Mouse (Mus musculus) left cerebral cortex, adult 2 months (tissue): ENCODE results near the gene Fem1b. TPM values are rescaled to one million over a fixed set of nuclear protein-coding genes. Genes with fewer than 3 reads are reported as not detected.

Experiments
- DNase-seq, 2 experiments: peaks; one replicate each; pipeline ENCODE4 v3.0.0; 2021 to 2022; ENCODE audit warnings: low spot score in 2 of 2, mixed read lengths in 1 of 2; ENCODE audit errors: extremely low spot score in 1 of 2
- H3K27ac ChIP-seq: fragments of 200-600 bp; 2 replicates; pipeline ENCODE4 v1.8.1; 2022
- H3K4me3 ChIP-seq: fragments of 200-600 bp; 2 replicates; pipeline ENCODE4 v1.8.1; 2022
- CTCF ChIP-seq: fragments of 200-600 bp; IDR thresholded peaks from 2 replicates; pipeline ENCODE4 v1.8.1; 2022; ENCODE audit warnings: antibody characterized with exemption, mild to moderate bottlenecking, moderate library complexity
- intact Hi-C: fragments of 180-260 bp; cut with DNase I; formaldehyde crosslinking; loops from one replicate; pipeline ENCODE4 v1.15.1; 2025
- total RNA-seq, 2 experiments: library from RNA; stranded (reverse); gene quantifications; 2 replicates each; pipeline ENCODE4 v1.2.3; 2021

Gene Fem1b
- total RNA-seq, 2 experiments from 2014 or later, result 104 to 107 TPM

DNA sequence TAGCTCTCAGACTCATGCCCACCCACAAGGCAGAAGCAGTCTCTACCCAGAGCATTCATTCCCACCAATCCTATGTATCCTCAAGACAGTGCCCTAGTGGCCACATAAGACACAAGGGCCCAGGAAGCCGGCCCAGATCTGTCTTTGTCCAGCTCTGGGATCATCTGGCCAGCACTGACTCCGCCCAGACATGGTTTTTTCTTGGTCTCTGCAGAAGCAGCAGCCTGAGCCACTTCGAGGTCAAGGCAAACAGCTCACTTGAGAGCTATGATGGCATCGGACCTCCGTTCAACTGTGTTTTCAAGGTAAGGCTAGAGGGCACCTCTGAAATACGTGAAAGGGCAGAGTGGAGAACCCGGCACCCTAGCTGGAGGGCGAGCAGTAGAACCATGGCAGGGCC, 39.0 kb downstream of the Fem1b start:
- no peak overlapping the region for H3K27ac ChIP-seq

DNA sequence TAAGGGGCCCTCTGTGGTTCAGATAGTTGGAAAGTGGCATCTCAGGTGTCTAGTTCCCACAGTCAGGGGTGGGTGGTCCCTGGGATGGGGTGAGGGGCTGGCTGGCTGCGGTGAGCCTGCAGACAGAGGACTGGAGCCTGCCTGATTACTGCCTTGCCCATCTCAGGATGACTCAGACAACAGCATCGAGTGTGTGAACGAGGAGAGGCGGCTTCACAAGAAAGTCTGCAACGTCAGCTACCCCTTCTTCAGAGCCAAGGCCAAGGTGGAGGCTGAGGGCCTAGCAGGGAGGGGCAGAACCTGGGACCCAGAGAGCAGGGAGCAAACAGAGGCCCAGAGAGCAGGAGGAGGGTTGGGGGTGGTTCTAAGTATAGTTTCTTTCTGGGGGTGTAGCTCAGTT, 43.4 kb downstream of the Fem1b start:
- no peak overlapping the region for H3K27ac ChIP-seq
- TF ChIP-seq CTCF, result no peak
- DNase-seq, result no peak
- no peak overlapping the region for H3K4me3 ChIP-seq
- intact Hi-C loops, result no loop called here

More for the DNA sequence above, 39.0 kb downstream of the Fem1b start:
- no peak for DNase-seq
- no peak overlapping the region for H3K4me3 ChIP-seq
- TF ChIP-seq CTCF, result no peak
- intact Hi-C loops, result loop anchor here (10.0 kb wide), 1 partner anchor 298 kb away; no protein-coding TSS in a partner anchor

DNA sequence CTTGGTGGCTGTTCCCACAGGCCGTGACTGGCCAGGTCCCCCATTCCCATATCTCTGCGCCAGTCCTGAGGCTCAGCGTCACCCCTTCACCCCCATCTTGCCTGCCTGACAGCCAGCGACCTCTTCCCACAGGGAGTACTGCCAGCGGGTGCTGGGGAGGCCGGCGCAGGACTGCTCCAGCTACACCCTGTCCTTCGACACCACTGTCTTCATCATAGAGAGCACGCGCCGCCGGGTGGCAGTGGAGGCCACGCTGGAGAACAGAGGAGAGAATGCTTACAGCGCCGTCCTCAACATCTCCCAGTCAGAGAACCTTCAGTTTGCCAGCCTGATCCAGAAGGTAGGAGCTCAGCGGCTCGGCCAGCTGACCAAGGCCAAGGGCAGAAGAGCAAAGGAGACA, 44.3 kb downstream of the Fem1b start:
- intact Hi-C loops, result no loop called here
- no peak for DNase-seq
- no peak; the same call in 1 of the 2 replicates for TF ChIP-seq CTCF
- H3K27ac ChIP-seq, result no peak overlapping the region
- no peak overlapping the region for H3K4me3 ChIP-seq

DNA sequence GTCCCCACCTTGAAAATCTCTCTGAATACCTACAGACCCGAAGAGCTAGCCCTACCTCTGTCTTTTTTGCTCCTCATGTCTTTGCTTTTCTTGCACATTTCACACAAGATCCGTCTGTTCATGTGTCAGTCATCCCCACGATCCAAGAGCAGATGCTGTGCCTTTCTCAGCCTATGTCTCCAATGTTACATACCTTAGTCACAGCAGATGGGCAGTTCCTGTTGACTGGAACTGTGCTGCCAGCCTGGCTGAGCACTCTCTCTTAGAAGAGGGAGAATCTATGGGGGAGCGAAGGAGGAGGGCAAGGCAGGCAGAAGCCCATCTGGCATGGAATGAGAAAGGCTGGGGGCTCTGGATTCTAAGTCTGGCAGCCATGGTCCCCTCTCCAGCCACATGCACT, 46.4 kb downstream of the Fem1b start:
- Histone ChIP-seq H3K4me3 (no peak overlapping the region), H3K27ac (peak overlapping the region; percentile 69)
- intact Hi-C loops, result no loop called here
- no peak for DNase-seq
- TF ChIP-seq CTCF, result no peak

DNA sequence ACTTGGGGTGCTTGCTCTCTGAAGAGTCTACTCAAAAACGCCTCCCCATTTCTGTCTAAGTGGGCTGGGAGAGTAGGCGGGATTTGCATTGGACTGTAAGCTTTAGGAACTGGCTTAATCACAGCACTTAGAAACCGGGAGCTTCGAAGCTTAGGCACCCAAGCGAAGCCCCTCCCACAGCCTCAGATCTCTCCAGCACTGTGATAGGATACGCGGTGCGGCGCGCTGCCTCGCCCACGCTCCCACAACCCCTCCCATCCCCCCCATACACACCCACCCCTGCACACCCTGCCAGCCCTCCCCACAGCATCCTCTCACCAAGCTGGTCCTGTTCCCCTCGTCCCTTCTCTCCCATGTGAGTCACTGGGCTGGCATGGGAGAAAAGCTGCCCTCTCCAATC, 48.3 kb downstream of the Fem1b start:
- Histone ChIP-seq H3K4me3 (no peak overlapping the region), H3K27ac (no peak overlapping the region)
- peak in 1 of 2 experiments; percentile 57 for DNase-seq
- TF ChIP-seq CTCF, result no peak
- intact Hi-C loops, result no loop called here

DNA sequence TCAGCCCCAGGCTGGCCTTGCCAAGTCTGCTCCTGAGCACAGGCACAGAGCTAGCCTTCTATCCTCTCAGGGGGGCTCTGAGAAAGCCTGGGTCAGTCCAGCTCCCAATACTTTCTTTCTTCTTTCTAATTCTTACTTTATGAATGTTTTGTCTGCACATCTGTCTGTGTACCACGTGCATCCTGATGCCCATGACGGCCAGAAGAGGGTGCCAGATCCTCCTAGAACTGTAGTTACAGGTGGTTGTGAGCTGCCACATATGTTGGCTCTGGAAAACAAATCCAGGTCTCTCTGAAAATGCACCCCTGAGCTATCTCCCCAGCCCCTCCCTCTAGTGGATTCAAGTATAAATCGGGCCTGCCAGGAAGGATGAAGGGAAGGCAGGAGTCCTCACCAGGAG, 52.1 kb downstream of the Fem1b start:
- DNase-seq, result no peak
- H3K27ac ChIP-seq, result peak overlapping the region; percentile 69
- intact Hi-C loops, result loop anchor here (2.0 to 5.0 kb wide), 2 partner anchors 23 to 127 kb away; no protein-coding TSS in a partner anchor
- peak; percentile 36 for TF ChIP-seq CTCF
- no peak overlapping the region for H3K4me3 ChIP-seq

DNA sequence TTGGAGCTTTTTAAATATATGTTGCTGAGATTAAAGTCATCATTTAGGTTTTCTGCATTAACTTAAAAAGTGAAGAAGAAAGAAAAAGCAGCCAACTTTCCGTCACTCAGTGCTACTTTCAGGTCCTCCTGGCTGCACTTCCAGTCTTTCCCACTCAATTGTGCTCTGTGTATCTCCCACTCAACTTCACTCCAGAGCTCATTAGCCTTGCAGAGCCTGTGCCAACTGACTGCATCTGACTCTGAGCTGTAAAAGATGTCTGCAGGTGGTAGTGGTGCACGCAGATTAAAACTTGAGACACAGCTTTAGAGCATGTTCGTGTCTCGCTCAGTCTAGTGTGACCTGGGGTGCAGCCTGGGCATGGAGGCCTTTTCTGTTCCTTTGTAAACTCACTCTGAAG, 53.4 kb downstream of the Fem1b start:
- DNase-seq, result peak; percentile 53 to 64
- intact Hi-C loops, result loop anchor here (2.0 to 5.0 kb wide), 2 partner anchors 25 to 126 kb away; no protein-coding TSS in a partner anchor
- TF ChIP-seq CTCF, result no peak; the same call in 1 of the 2 replicates
- peak overlapping the region; percentile 69 for H3K27ac ChIP-seq
- H3K4me3 ChIP-seq, result no peak overlapping the region

DNA sequence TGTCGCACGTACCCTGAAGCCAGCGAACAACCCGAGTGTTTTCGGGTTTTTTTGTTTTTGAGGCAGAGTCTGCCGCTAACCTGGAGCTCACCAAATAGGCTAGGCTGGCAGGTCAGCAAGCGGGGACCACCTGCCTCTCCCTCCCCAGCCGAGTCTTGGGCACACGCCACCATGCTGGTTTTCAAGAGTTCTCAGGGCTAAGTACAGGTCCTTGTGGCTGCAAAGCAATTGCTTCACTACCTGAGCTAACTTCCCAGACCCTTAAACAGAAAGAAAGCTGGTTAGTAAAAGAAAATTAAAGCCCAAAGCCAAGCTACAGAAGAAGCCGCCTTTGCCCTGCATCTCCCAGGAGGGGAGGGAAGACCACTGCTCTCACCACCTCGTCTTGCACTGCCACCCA, 61.4 kb downstream of the Fem1b start:
- intact Hi-C loops, result no loop called here
- Histone ChIP-seq H3K27ac (no peak overlapping the region), H3K4me3 (no peak overlapping the region)
- DNase-seq, result no peak
- no peak for TF ChIP-seq CTCF

DNA sequence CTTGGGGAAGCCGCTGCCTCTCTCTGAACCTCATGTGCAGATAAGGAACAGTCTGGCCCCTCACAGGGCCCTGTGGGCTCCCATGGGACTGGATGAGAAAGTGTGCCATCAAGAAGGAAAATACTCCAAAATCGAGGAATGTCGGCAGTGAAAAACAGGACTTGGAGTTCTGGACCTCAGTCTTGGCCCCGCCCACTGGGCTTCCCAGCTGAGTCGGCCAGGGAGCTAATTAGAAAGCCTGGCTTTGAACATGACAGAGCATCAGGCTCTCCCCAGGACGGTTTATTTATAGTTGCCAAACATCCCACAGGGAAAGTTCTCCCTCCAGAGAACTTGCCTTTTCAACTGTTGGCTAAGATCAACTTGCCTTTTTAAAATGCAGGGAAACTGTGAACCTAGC, 62.1 kb downstream of the Fem1b start:
- no peak for TF ChIP-seq CTCF
- no peak overlapping the region for H3K27ac ChIP-seq
- DNase-seq, result no peak
- H3K4me3 ChIP-seq, result no peak overlapping the region
- intact Hi-C loops, result loop anchor here (10.0 kb wide), 1 partner anchor 75 kb away; no protein-coding TSS in a partner anchor

DNA sequence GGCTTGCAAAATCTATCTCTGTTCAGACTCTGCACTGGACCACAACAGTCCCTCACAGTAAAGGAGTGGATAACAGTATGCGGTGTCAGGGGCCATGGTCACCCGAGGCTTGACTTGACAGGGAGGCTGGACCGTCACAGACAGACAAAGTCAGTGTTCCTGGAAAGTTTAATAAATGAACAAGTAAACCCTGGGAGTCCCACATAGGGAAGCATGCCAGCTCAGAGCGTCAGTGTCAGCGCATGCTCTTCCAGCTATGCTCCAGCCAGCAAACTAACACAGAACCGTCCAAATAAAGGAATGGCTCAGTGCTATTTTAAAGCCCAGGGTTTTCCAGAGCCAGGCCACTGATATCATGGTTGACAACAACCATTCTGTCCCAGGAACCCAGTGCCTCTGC, 65.1 kb downstream of the Fem1b start:
- DNase-seq, result no peak
- intact Hi-C loops, result loop anchor here (10.0 kb wide), 1 partner anchor 78 kb away; no protein-coding TSS in a partner anchor
- no peak for TF ChIP-seq CTCF
- H3K27ac ChIP-seq, result no peak overlapping the region
- H3K4me3 ChIP-seq, result no peak overlapping the region

DNA sequence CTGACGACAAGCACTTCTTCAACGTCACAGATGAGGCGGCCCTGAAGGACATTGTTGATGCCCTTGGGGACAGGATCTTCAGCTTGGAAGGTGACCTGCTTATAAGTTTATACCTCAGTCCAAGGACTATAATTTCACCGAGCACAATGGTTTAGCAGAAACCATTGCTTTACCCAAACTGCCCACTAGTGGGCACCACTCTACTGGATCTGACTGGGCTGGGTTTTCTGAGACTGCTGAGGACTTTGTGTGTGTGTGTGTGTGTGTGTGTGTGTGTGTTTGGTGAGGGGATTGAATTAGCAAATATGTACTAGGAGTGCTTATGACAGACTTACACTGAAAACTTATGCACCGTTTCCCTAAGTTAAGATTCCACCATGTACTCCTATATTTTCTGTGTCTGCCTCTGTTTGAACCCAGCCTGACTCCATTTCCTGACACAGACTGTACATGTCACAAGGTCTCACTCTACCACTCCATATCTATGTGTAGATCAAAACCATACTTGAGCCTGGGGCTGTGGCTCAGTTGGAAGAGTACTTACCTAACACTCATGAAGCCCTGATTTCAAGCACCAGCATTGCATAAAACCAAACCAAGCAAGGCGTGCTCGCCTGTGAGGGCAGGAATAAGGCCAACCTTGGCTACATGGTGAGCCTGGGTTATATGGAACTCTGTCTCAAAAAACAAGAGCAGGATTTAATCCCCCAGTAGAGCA, 67.0 kb downstream of the Fem1b start:
- no peak for DNase-seq
- TF ChIP-seq CTCF, result peak; percentile 63
- H3K27ac ChIP-seq, result no peak overlapping the region
- intact Hi-C loops, result loop anchor here (1.0 to 10.0 kb wide), 2 partner anchors 33 to 80 kb away; no protein-coding TSS in a partner anchor
- no peak overlapping the region for H3K4me3 ChIP-seq

Other genes starting within 250 kb of the Fem1b start
- 1 to 10 TPM; 3.6 to 4.0 TPM for gene Itga11, start 134.1 kb downstream of the Fem1b start, total RNA-seq
- gene Cln6, start 26.9 kb upstream of the Fem1b start, total RNA-seq, result 10 to 100 TPM; 10.0 to 11.9 TPM
- 1 to 10 TPM in 1 of 2 experiments, under 1 TPM in 1; 0.75 to 1.1 TPM for gene Calml4, start 46.1 kb upstream of the Fem1b start, total RNA-seq
- 10 to 100 TPM; 66.0 to 68.6 TPM for gene Pias1, start 176.0 kb upstream of the Fem1b start, total RNA-seq